Mouse (Mus musculus) cerebellum, adult 2 months (tissue): ENCODE measurements at regions not wholly inside any gene's neighbourhood (a gene's known extent, or its start where the extent isn't known, plus 50 kb on each side); places are given as distances from the start of the nearest gene placed in this dataset.

Experiments used
- CTCF ChIP-seq: fragments of 200-500 bp; IDR thresholded peaks from 2 replicates; pipeline ENCODE4 v1.5.1; 2011; ENCODE audit warnings: low read depth, mild to moderate bottlenecking, control low read depth, low read length, moderate library complexity, borderline replicate concordance; ENCODE audit not compliant: insufficient read depth
- POLR2A ChIP-seq: fragments of 200-500 bp; IDR thresholded peaks from 2 replicates; pipeline ENCODE4 v1.6.1; 2011; ENCODE audit warnings: low read length, control low read depth, borderline replicate concordance; ENCODE audit not compliant: insufficient read depth

DNA sequence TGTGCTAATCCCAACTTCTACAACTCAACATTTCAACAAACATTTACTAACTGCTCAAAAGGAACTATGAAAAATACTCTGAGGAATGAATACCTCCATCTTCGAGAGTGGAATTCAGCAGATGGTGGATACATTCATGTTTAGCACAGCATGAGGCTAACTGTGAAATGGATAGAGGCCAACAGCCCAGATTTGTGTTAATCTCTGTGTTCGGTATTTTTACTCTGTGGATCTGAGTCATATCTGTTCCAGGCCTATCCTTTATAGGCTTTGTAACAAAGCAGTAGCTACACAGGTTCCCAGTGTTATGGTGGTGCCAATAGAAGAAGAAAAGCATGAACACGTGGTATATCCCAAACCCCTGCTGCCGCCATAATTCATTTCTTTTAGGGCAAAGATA, 148.4 kb upstream of the Fbxl7 start:
- TF ChIP-seq CTCF (no peak), POLR2A (no peak)
